Comparison of ENCODE assay signal across 29 mouse cellular contexts in the genomic region with DNA sequence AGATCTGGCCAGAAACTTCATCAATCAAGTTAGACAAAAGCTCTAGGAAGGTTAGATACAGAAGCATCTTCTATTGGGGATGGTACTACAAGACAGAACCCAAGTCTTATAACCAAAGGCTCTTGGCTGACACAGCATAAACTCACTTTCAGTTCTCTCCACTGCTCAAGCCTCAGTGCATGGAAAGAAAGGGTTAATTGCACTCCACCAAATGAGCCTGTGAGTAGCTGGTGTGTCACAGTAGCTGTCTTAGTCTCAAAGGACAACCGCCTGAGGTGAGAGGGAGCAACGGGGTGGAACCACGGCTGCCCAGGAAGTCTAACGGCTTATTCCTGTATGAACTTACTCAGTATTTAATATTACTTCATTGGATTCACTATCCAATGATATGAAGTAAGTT. TPM values are rescaled to one million over a fixed set of nuclear protein-coding genes. Genes with fewer than 3 reads are reported as not detected.
DNase-seq lines count a peak whose midpoint lies in the region; ATAC-seq and TF ChIP-seq lines count a peak whose summit lies in the region.
"Had no signal": no experiment of that assay in that cellular context is flagged by ENCODE, and none has a peak within 500 bp of the region (broad histone marks: within the 10 kb centered on the region; RNA-seq: fewer than 3 reads in every experiment).

No protein-coding gene starts in this region.

- H3K4me2 ChIP-seq in CH12.LX (ENCODE audit: insufficient read depth, low read depth, poor library complexity, severe bottlenecking) = no peak overlapping the region; the same call in 1 of the 2 replicates
- H3K4me2 ChIP-seq: forebrain, embryonic 13.5 days; intestine, embryonic 15.5 days; kidney, embryonic 15.5 days; limb, embryonic 13.5 days; liver, embryonic 12.5 days had no signal

- no peaks in the 10 kb centered on the region for H3K27me3 ChIP-seq in kidney, adult 2 months (replicated peaks; ENCODE audit: control insufficient read depth, insufficient read depth, low read length)
- no peaks in the 10 kb centered on the region for H3K27me3 ChIP-seq in CH12.LX (replicated peaks)
- no peaks in the 10 kb centered on the region for H3K27me3 ChIP-seq in hindbrain, embryonic 10.5 days (ENCODE audit: insufficient read depth, poor library complexity, severe bottlenecking)
- H3K27me3 ChIP-seq: forebrain, embryonic 13.5 days; intestine, embryonic 15.5 days; kidney, embryonic 15.5 days; limb, embryonic 13.5 days; liver, embryonic 12.5 days; megakaryocyte, embryonic 14.5 days had no signal

- H3K4me1 ChIP-seq in kidney, adult 2 months (ENCODE audit: control insufficient read depth, insufficient read depth, low read length) = peaks cover 11% of the 10 kb centered on the region; the same call in 1 of the 2 replicates
- H3K4me1 ChIP-seq in CH12.LX (ENCODE audit: control insufficient read depth in 1 of 2, insufficient read depth in 2 of 2) = peaks cover 2 to 42% of the 10 kb centered on the region in 2 experiments; a peak in 2 of 4 replicates
- no peaks in the 10 kb centered on the region; the same call in 1 of the 2 replicates for H3K4me1 ChIP-seq in hindbrain, embryonic 10.5 days (replicated peaks)
- H3K4me1 ChIP-seq: forebrain, embryonic 13.5 days; intestine, embryonic 15.5 days had no signal

- peaks cover 46% of the 10 kb centered on the region for H3K79me2 ChIP-seq in CH12.LX (replicated peaks; ENCODE audit: control insufficient read depth, extremely low read depth, insufficient read depth, poor library complexity, severe bottlenecking)

- TF ChIP-seq RAD21 in CH12.LX (IDR thresholded peaks at IDR 0.05; ENCODE audit: low read depth, low read length) = no peak

- TF ChIP-seq EP300 in CH12.LX (IDR thresholded peaks at IDR 0.05; ENCODE audit: low read length) = no peak; the same call in 1 of the 2 replicates

- in situ Hi-C loops in CH12.LX (cut with MboI; ENCODE audit: low pct_ligation_motif_present, low pct_unique_long_range_greater_than_20kb, low sequenced_read_pairs) = no loop called here

- WGBS in kidney, adult 2 months = 11% methylated on average over 4 of the region's 4 CpGs
- WGBS in hindbrain, embryonic 10.5 days = 30% methylated on average over 4 of the region's 4 CpGs

- DNase-seq in kidney, adult 2 months = peak; percentile 22
- DNase-seq in kidney, adult 18-20 months = no peak
- DNase-seq in 416B (ENCODE audit: low read depth) (peak; percentile 57), CH12.LX (ENCODE audit: extremely low read depth) (peak; percentile 89)
- DNase-seq in cerebellum, postnatal 14 days = no peak
- no peak for DNase-seq in hindbrain, embryonic 10.5 days (ENCODE audit: low spot score)
- DNase-seq in frontal cortex, postnatal 36 days (ENCODE audit: low spot score in 2 of 2) = no peak
- DNase-seq: adrenal gland, postnatal 25 days; cerebellum, adult 11-12 months; cerebellum, adult 9-11 months; heart, postnatal 14 days; liver, postnatal 0 days; lung, postnatal 4 days; midbrain, embryonic 14.5 days; right cerebral cortex, adult 18-20 months; spleen, adult 18-20 months had no signal

- no peak for TF ChIP-seq CTCF in kidney, adult 2 months (conservative IDR thresholded peaks at IDR 0.05; ENCODE audit: insufficient read depth, insufficient read length, low read depth, low read length)
- no peak for TF ChIP-seq CTCF in CH12.LX (conservative IDR thresholded peaks at IDR 0.05 in 1 of 2, IDR thresholded peaks at IDR 0.05 in 1 of 2; ENCODE audit: low read depth in 2 of 2, low read length in 2 of 2)

- no peak overlapping the region for H3K27ac ChIP-seq in kidney, adult 2 months (ENCODE audit: insufficient read depth, low read depth, low read length)
- H3K27ac ChIP-seq in CH12.LX (ENCODE audit: insufficient read depth, low read depth) = no peak overlapping the region
- no peak overlapping the region for H3K27ac ChIP-seq in hindbrain, embryonic 10.5 days
- H3K27ac ChIP-seq: forebrain, embryonic 13.5 days; intestine, embryonic 15.5 days; kidney, embryonic 15.5 days; layer of hippocampus, adult 2 months; left cerebral cortex, adult 2 months; limb, embryonic 13.5 days; liver, embryonic 12.5 days; stomach, postnatal 0 days had no signal

- no peak for TF ChIP-seq POLR2A in kidney, adult 2 months (IDR thresholded peaks at IDR 0.05; ENCODE audit: low read depth, low read length)
- no peak for TF ChIP-seq POLR2A in CH12.LX (IDR thresholded peaks at IDR 0.05; ENCODE audit: low read depth, low read length)

- ATAC-seq in granulocyte monocyte progenitor cell, adult 5-6 weeks (replicated peaks; ENCODE audit: poor library complexity, severe bottlenecking) = peak; percentile 25; the same call in 1 of the 2 replicates
- ATAC-seq: forebrain, embryonic 13.5 days; hindbrain, embryonic 16.5 days; intestine, embryonic 15.5 days; liver, embryonic 12.5 days; liver, postnatal 0 days; lung, postnatal 0 days had no signal

- dilution Hi-C loops in CH12.LX (cut with MboI; ENCODE audit: extremely low pct_ligation_motif_present, extremely low pct_unique_long_range_greater_than_20kb, low sequenced_read_pairs) = no loop called here

- H3K4me3 ChIP-seq in kidney, adult 2 months (ENCODE audit: insufficient read depth, low read depth, low read length) = no peak overlapping the region
- H3K4me3 ChIP-seq in CH12.LX (replicated peaks in 1 of 3; ENCODE audit: low read depth in 2 of 3, low read length in 2 of 3, poor library complexity in 1 of 3) = no peak overlapping the region
- no peak overlapping the region for H3K4me3 ChIP-seq in hindbrain, embryonic 10.5 days
- H3K4me3 ChIP-seq: forebrain, embryonic 13.5 days; intestine, embryonic 15.5 days; kidney, embryonic 15.5 days; layer of hippocampus, adult 2 months; left cerebral cortex, adult 2 months; limb, embryonic 13.5 days; liver, embryonic 12.5 days; megakaryocyte, embryonic 14.5 days had no signal

- no peaks in the 10 kb centered on the region for H3K9me3 ChIP-seq in CH12.LX (replicated peaks; ENCODE audit: low read length)
- no peaks in the 10 kb centered on the region for H3K9me3 ChIP-seq in hindbrain, embryonic 10.5 days
- H3K9me3 ChIP-seq: forebrain, embryonic 13.5 days; G1E; intestine, embryonic 15.5 days; kidney, embryonic 15.5 days; limb, embryonic 13.5 days; liver, embryonic 12.5 days; megakaryocyte, embryonic 14.5 days had no signal

- no peak overlapping the region; the same call in 1 of the 2 replicates for H3K9ac ChIP-seq in CH12.LX (ENCODE audit: insufficient read depth, low read depth)
- H3K9ac ChIP-seq: forebrain, embryonic 13.5 days; intestine, embryonic 15.5 days; kidney, embryonic 15.5 days; limb, embryonic 13.5 days; liver, embryonic 12.5 days; liver, postnatal 0 days had no signal

- no peaks in the 10 kb centered on the region for H3K36me3 ChIP-seq in kidney, adult 2 months (ENCODE audit: control insufficient read depth, insufficient read depth, low read length)
- H3K36me3 ChIP-seq in CH12.LX (replicated peaks in 1 of 2; ENCODE audit: control insufficient read depth in 1 of 2, insufficient read depth in 1 of 2, low read length in 1 of 2) = peaks cover 0 to 19% of the 10 kb centered on the region in 2 experiments
- H3K36me3 ChIP-seq in hindbrain, embryonic 10.5 days = no peaks in the 10 kb centered on the region
- H3K36me3 ChIP-seq: intestine, embryonic 15.5 days had no signal

TF ChIP-seq in CH12.LX, 34 proteins besides CTCF, POLR2A, EP300 and RAD21:
- TF ChIP-seq CHD2 (IDR thresholded peaks at IDR 0.05; ENCODE audit: low read length) (no peak), BHLHE40 (IDR thresholded peaks at IDR 0.05; ENCODE audit: low read depth, low read length) (0 out of 2 replicates have a peak, but pooled peaks have one; percentile 4), SMC3 (IDR thresholded peaks at IDR 0.05; ENCODE audit: low read depth, low read length) (peak; percentile 28; the same call in 1 of the 2 replicates), UBTF (IDR thresholded peaks at IDR 0.05; ENCODE audit: low read depth, low read length) (no peak), MAFK (IDR thresholded peaks at IDR 0.05; ENCODE audit: insufficient replicate concordance, low read length) (peak; percentile 89)

RNA-seq across cellular contexts. Expression of gene Cnot2, which starts 33.4 kb away (rescaled TPM):
- polyA plus RNA-seq in kidney, adult 2 months (2012; rRNA removed) = 29.6 and 32.5 TPM in 2 replicates
- total RNA-seq in CH12.LX (2012; rRNA removed) = 69.5 and 77.6 TPM in 2 replicates
- total RNA-seq in CH12.LX (2014; rRNA removed) = 150 and 155 TPM in 2 replicates
- 92.2 and 97.0 TPM in 2 replicates for polyA plus RNA-seq in CH12.LX (2012; ENCODE audit: insufficient read length, low read depth)
- total RNA-seq in granulocyte monocyte progenitor cell, adult 5-6 weeks (2014; fragmentation: Nextera tagmentation) = 83.5 and 98.9 TPM in 2 replicates
- 108 and 117 TPM in 2 replicates for total RNA-seq in granulocyte monocyte progenitor cell, adult 5-6 weeks (2017)
- 107 and 115 TPM in 2 replicates for polyA plus RNA-seq in hindbrain, embryonic 10.5 days (2016; fragmentation: Nextera tagmentation; extraction: Ambion mirVana)

Comparison
In these comparisons a context has a peak if more than half of its experiments do, and no peak if none do; other contexts are left out.
1. DNase-seq: peak in kidney, adult 2 months (single experiment), 416B (single experiment) and CH12.LX (single experiment); none in kidney, adult 18-20 months (single experiment), cerebellum, postnatal 14 days (0 of 2), hindbrain, embryonic 10.5 days (single experiment) and frontal cortex, postnatal 36 days (0 of 2).